Mouse (Mus musculus) heart, postnatal 0 days (tissue): ENCODE results near the gene Nlrc5.

Experiments
- CTCF ChIP-seq: IDR thresholded peaks from 2 replicates; pipeline ENCODE4 v1.5.1; 2016; ENCODE audit warnings: antibody characterized with exemption, control low read depth, low read depth
- EP300 ChIP-seq: IDR thresholded peaks from 2 replicates; pipeline ENCODE4 v1.6.1; 2016; ENCODE audit warnings: antibody characterized with exemption, low read depth

DNA sequence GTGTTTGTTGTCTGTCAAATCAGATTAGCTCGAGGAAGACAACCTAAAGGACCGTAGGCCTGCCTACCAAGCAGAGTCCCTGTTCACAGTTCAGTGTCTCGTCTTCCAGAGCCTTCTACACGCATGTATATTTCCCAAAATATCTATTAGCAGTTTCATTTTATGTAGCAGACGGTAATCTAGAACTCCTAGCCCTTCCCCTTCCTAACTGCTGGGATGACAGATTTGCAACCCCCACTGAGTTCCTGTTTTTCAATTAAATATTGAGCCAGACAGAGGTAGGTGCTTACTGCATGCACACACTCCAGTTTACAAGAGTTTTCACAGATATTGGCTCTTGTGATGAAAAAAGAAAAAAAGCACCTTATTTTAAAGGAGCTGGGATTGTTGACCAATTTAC, 115.3 kb downstream of the Nlrc5 start:
- no peak for TF ChIP-seq CTCF
- TF ChIP-seq EP300, result no peak
